Mouse (Mus musculus) erythroblast, embryonic 14.5 days (primary cell): ENCODE measurements around the gene D17H6S53E.

Source experiments
- GATA1 ChIP-seq: IDR thresholded peaks from 2 replicates; pipeline ENCODE4 v1.6.1; 2012; ENCODE audit warnings: low read length, inconsistent platforms, mixed read lengths
- TAL1 ChIP-seq: IDR thresholded peaks from 3 replicates; pipeline ENCODE4 v1.6.1; 2012; ENCODE audit warnings: low read length, inconsistent platforms, mixed read lengths

DNA sequence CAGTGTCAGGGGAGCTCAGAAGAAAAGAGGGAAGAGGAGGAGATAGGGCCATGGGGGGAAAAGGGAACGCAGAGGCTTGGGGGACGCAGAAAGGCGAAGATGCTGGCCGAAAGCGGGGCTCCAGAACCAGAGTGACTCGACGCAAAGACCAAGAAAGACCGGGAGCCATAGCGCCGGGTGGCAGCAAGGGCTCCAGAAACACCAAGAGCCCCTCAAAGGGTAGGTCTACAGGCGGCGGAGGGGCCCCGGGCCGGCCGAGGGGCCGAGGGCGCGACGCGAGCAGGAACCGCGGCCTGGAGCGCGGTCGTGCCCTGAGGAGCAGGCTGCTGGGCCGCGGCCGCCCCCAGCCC is 38.0 kb downstream of the D17H6S53E start:
- TF ChIP-seq GATA1 (no peak), TAL1 (no peak)
